Mouse (Mus musculus) bone marrow macrophage, adult 2 months (primary cell): ENCODE measurements at regions not wholly inside any gene's neighbourhood (a gene's known extent, or its start where the extent isn't known, plus 50 kb on each side); places are given as distances from the start of the nearest gene placed in this dataset.

ENCODE experiments used
- CTCF ChIP-seq: IDR thresholded peaks from 2 replicates; pipeline ENCODE4 v1.5.1; 2012; ENCODE audit warnings: low read depth, mild to moderate bottlenecking, low read length, moderate library complexity
- POLR2A ChIP-seq: IDR thresholded peaks from 2 replicates; pipeline ENCODE4 v1.6.1; 2012; ENCODE audit warnings: mild to moderate bottlenecking, low read depth, low read length, borderline replicate concordance

- TF ChIP-seq CTCF (no peak), POLR2A (no peak)
Measured at GRCm38 (mm10) chr16:76768607-76769006, 244.9 kb upstream of the Usp25 start.
